Mouse (Mus musculus) hindbrain, embryonic 15.5 days (tissue): ENCODE measurements around the gene Fstl4. TPM values are rescaled to one million over a fixed set of nuclear protein-coding genes. Genes with fewer than 3 reads are reported as not detected.
"Not testable (repeated sequence)": the region's sequence is repeated elsewhere in the genome, so short reads cannot be mapped to it uniquely, and the experiment has no call there.

Experiments used
- ATAC-seq: fragments of 200-750 bp; cut with Nextera tagmentation; 2 replicates; pipeline ENCODE4 v1.8.0; 2017; ENCODE audit warnings: low read depth, moderate number of reproducible peaks, moderate TSS enrichment; ENCODE audit not compliant: low FRiP score
- H3K27ac ChIP-seq: fragments of 300-500 bp; sonication (generic); replicated peaks from 2 replicates; pipeline ENCODE4 v1.5.1; 2015; ENCODE audit warnings: mild to moderate bottlenecking, inconsistent platforms
- H3K27me3 ChIP-seq: fragments of 300-500 bp; sonication (generic); 2 replicates; pipeline ENCODE4 v1.6.1; 2015; ENCODE audit warnings: control low read depth, inconsistent platforms
- H3K36me3 ChIP-seq: fragments of 300-500 bp; sonication (generic); 2 replicates; pipeline ENCODE4 v1.6.1; 2015; ENCODE audit warnings: control low read depth, inconsistent platforms
- H3K4me1 ChIP-seq: fragments of 300-500 bp; sonication (generic); replicated peaks from 2 replicates; pipeline ENCODE4 v1.6.1; 2015; ENCODE audit warnings: control low read depth, inconsistent platforms
- H3K4me2 ChIP-seq: fragments of 300-500 bp; sonication (generic); 2 replicates; pipeline ENCODE4 v1.6.1; 2015; ENCODE audit warnings: moderate library complexity, mild to moderate bottlenecking, inconsistent platforms
- H3K4me3 ChIP-seq: fragments of 300-500 bp; sonication (generic); 2 replicates; pipeline ENCODE4 v1.5.1; 2015; ENCODE audit warnings: mild to moderate bottlenecking, inconsistent platforms
- H3K9ac ChIP-seq: fragments of 300-500 bp; sonication (generic); 2 replicates; pipeline ENCODE4 v1.6.1; 2015; ENCODE audit warnings: inconsistent platforms
- H3K9me3 ChIP-seq: fragments of 300-500 bp; sonication (generic); 2 replicates; pipeline ENCODE4 v1.6.1; 2016; ENCODE audit warnings: control low read depth, inconsistent platforms
- WGBS: fragments of 180-500 bp; shearing (Covaris S2); methylation state at CpG from one replicate; pipeline ENCODE4 v1.1.7; 2015; 5-methylcytosine and 5-hydroxymethylcytosine counted together
- polyA plus RNA-seq: library from polyadenylated mRNA; unstranded; fragments of >200 nt; fragmentation: Nextera tagmentation; extraction: Ambion mirVana; gene quantifications from 2 replicates; pipeline ENCODE4 v1.2.1, GENCODE M21; 2015

Fstl4 gene
- polyA plus RNA-seq, 1 experiment from 2014 or later = 16.5 TPM

DNA sequence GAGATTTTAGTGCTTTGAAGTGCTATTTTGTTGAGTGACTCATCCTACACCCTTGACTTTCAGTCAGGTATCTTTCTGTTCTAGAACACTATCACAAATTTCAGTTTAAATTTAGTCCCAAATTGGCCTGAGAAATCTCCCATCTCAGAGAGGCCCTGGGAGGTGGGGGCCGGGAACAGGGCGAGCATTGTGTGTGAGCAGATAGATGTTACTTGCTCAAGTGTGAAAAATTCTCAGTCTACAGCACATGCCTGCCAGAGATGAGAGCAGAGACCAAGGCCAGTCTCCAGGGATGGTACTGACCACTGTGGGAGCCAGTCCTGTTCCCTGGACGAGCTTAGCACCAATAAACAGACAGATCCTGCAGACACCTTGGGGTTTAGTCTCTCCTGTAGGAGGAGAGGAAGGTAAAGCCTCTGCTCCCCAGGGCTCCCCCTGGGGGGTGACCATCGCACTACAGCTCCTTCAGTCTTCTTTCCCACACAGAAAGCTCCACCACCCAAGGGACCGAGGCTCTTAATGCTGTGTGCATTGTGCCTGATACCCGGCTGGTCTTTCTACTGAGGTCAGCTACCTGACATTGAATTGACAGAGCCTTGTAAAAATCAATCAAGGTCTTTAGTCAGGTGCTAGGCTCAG is 393.3 kb downstream of the Fstl4 start:
- no peak overlapping the region for H3K27ac ChIP-seq
- no peaks in the 10 kb centered on the region for H3K9me3 ChIP-seq
- 65% methylated on average over 6 of the region's 6 CpGs for WGBS
- H3K9ac ChIP-seq = no peak overlapping the region
- no peak overlapping the region for H3K4me3 ChIP-seq
- H3K27me3 ChIP-seq = no peaks in the 10 kb centered on the region
- H3K36me3 ChIP-seq = no peaks in the 10 kb centered on the region
- H3K4me2 ChIP-seq = no peak overlapping the region
- ATAC-seq = no peak
- H3K4me1 ChIP-seq = no peaks in the 10 kb centered on the region

DNA sequence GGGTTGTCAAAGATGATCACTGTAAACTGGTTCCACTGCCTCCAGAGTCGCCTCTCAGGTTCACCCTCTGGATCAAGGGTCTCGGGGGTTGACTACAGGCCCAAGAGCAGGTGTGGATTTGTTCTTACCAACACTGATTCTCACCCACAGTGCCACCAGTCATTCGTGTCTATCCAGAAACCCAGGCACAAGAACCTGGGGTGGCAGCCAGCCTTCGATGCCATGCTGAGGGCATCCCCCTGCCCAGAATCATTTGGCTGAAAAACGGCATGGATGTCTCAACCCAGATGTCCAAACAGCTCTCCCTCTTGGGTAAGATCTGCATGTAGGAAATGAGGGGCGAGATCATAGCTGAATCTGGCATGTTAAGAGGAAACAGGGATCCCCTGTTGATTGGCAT is 398.0 kb downstream of the Fstl4 start:
- Histone ChIP-seq H3K9me3 (no peaks in the 10 kb centered on the region), H3K9ac (no peak overlapping the region), H3K27me3 (no peaks in the 10 kb centered on the region), H3K4me3 (no peak overlapping the region), H3K36me3 (no peaks in the 10 kb centered on the region), H3K4me2 (no peak overlapping the region), H3K4me1 (no peaks in the 10 kb centered on the region), H3K27ac (no peak overlapping the region)
- no peak for ATAC-seq
- 85% methylated on average over 6 of the region's 6 CpGs for WGBS

DNA sequence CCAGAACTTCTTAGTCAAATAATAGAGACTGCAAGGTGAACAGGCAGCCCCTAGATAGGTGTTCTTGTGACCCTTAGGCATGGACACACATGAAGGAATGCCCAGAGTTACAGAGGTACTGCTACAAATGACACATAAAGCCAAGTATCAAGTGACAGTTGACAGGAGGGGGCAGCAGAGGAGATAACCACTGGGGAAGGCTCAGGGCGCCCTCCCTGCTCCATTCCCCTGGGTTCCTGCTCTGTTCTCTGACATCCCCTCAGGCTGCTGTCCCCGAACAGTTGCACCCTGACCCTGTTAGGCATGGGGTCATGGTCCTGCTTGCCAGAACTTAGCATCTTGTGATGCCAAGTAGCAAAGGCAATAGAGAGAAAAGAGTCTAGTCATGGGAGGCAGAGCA is 402.0 kb downstream of the Fstl4 start:
- no peaks in the 10 kb centered on the region for H3K4me1 ChIP-seq

DNA sequence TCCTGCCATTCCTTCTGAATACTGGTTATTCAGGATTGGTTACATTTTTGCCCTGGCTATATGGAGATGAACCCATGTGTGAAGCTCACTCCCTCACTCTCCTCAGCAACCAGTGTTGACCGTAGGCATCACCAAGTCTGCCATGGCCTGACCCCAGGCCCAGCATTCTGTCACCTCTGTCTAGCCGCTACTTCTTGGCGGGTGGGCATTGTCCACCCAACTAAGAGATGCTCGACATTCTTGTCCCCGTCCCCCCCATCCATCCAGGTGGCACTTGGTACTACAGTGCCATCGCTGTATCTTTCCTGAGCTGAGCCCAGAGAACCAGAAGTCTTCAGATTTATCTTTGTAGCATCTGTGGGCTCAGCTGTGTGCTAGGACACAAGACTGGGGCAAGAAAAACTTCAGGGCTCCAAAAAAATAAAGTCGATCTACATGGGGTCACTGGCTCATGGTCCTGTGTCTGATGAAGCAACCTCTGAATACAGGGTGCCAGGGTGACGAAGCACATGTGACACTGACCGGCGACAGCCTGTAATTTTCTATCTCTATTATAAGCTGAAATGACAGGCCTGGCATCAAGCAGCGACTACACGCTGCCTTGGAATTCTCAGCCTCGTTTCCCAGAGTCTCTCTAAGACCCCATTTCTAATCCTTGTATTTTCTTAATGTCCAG is 417.9 kb downstream of the Fstl4 start:
- Histone ChIP-seq H3K36me3 (no peaks in the 10 kb centered on the region), H3K9ac (no peak overlapping the region), H3K9me3 (no peaks in the 10 kb centered on the region), H3K4me2 (no peak overlapping the region), H3K27me3 (no peaks in the 10 kb centered on the region), H3K4me3 (no peak overlapping the region), H3K27ac (no peak overlapping the region), H3K4me1 (peaks cover 8% of the 10 kb centered on the region; the same call in 1 of the 2 replicates)
- ATAC-seq = no peak
- 67% methylated on average over 13 of the region's 13 CpGs for WGBS

More for the DNA sequence above, 402.0 kb downstream of the Fstl4 start:
- no peaks in the 10 kb centered on the region for H3K9me3 ChIP-seq
- H3K27me3 ChIP-seq = no peaks in the 10 kb centered on the region
- ATAC-seq = no peak
- H3K4me2 ChIP-seq = no peak overlapping the region
- H3K4me3 ChIP-seq = no peak overlapping the region
- no peaks in the 10 kb centered on the region for H3K36me3 ChIP-seq
- H3K27ac ChIP-seq = no peak overlapping the region
- WGBS = 52% methylated on average over 2 of the region's 2 CpGs
- H3K9ac ChIP-seq = no peak overlapping the region

DNA sequence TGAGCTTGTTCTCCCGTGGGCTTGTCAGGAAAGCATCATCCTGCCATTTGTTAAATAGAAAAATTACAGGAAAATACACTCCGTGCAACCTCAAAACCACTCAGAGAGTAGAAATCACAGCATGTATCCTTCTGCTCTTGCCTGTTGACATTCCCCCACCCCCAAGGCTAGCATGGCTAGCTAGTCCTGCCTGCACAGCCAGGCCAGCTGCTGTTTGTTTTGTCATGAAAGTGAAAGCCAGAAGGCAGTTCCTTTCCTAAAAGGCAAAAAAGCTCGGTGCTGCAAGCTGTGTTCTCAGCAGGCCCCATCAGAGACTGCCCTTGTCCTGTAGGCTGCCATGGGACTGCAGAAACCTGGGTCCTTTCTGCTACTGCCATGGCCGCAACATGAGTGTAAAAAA is 418.4 kb downstream of the Fstl4 start:
- no peak overlapping the region; the same call in 1 of the 2 replicates for H3K27ac ChIP-seq
- no peaks in the 10 kb centered on the region for H3K27me3 ChIP-seq
- peaks cover 8% of the 10 kb centered on the region; the same call in 1 of the 2 replicates for H3K4me1 ChIP-seq
- WGBS = 36% methylated on average over 4 of the region's 4 CpGs
- H3K36me3 ChIP-seq = no peaks in the 10 kb centered on the region
- ATAC-seq = no peak
- H3K4me2 ChIP-seq = no peak overlapping the region
- H3K9me3 ChIP-seq = no peaks in the 10 kb centered on the region
- H3K4me3 ChIP-seq = no peak overlapping the region
- no peak overlapping the region for H3K9ac ChIP-seq

DNA sequence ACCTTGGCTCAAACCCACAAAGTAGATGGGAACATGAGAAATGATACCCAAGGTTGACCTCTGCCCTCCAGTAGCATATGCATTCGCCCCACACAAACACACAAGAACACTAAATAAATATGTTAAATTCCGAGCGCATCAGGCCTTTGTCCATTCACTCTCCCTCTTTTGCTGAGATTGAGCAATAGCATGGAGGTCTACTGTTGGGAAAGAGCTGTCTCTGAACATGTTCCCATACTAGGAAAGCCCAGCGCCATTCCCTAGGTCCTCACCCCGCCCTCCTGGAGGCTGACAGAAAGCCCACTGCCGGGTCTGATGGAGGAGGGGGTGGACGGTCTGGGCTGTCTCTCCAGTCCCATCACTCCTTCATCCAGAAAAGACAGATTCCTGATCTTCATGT is 419.6 kb downstream of the Fstl4 start:
- no peak for ATAC-seq

DNA sequence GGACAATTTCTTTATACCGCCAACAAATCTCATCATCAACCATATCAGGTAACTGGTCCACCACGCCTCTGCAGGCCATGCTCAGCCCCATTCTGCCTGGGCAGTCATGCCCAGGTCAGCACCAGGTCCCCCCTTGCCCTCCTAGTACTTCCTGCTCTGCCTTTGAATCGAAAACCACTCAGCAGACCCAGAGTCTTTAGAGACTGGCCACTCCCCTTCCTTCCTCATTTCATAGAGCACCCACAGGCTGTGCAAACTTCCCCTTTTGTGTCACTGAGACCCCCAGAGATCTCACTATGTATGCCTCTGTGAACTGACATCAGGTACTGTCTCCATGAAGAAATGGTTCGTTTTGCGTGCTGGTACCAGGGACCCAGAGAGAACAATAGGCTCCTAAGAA is 420.3 kb downstream of the Fstl4 start:
- no peak overlapping the region for H3K4me3 ChIP-seq
- no peak overlapping the region for H3K9ac ChIP-seq
- H3K27me3 ChIP-seq = no peaks in the 10 kb centered on the region
- peaks cover 8% of the 10 kb centered on the region; the same call in 1 of the 2 replicates for H3K4me1 ChIP-seq
- H3K9me3 ChIP-seq = no peaks in the 10 kb centered on the region
- no peak overlapping the region for H3K27ac ChIP-seq
- H3K36me3 ChIP-seq = no peaks in the 10 kb centered on the region
- no peak overlapping the region for H3K4me2 ChIP-seq
- no peak for ATAC-seq
- 72% methylated on average over 5 of the region's 5 CpGs for WGBS

More for the DNA sequence above, 419.6 kb downstream of the Fstl4 start:
- no peak overlapping the region for H3K27ac ChIP-seq
- H3K4me1 ChIP-seq = peaks cover 8% of the 10 kb centered on the region; the same call in 1 of the 2 replicates
- H3K9me3 ChIP-seq = no peaks in the 10 kb centered on the region
- no peaks in the 10 kb centered on the region for H3K27me3 ChIP-seq
- no peak overlapping the region for H3K4me2 ChIP-seq
- WGBS = 90% methylated on average over 7 of the region's 7 CpGs
- H3K36me3 ChIP-seq = no peaks in the 10 kb centered on the region
- no peak overlapping the region for H3K9ac ChIP-seq
- no peak overlapping the region for H3K4me3 ChIP-seq

DNA sequence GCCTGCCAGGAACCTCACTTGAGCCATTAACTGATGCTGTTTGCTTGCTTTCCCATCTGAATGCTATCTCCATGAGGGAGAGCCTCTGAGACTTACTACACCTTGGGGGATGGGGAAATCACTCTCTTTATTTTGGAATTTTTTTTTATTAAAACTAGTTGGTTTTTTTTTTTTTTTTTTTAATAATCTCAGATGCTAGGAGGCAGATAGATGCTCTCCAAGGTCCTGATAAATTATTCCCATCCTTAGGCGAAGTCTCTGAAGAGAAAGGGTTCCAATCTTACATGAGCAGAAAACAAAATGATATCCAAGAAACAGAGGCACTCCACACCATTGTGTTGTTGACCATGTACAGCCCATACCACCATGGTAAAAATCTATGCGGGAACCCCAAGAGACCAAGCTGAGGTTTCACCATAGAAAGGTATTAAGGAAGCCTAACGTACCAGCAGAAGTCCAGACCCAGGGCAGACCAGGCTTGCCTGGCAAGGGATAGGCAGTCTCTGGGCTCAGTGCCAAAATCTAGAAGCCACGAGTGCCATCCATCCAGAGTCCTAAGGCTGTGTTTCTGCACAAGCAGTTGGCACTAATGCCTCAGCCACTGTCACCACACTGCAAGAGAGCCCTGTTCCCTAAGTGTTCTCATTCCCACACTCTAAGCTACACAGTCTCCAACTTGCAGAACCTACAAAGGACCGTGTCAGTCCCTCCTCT is 423.1 kb downstream of the Fstl4 start:
- no peaks in the 10 kb centered on the region for H3K9me3 ChIP-seq
- no peak overlapping the region for H3K4me3 ChIP-seq
- no peak overlapping the region for H3K4me2 ChIP-seq
- peaks cover 4% of the 10 kb centered on the region; the same call in 1 of the 2 replicates for H3K4me1 ChIP-seq
- H3K27ac ChIP-seq = no peak overlapping the region
- no peaks in the 10 kb centered on the region for H3K36me3 ChIP-seq
- 58% methylated on average over 5 of the region's 5 CpGs for WGBS
- H3K9ac ChIP-seq = no peak overlapping the region
- H3K27me3 ChIP-seq = no peaks in the 10 kb centered on the region
- ATAC-seq = no peak

DNA sequence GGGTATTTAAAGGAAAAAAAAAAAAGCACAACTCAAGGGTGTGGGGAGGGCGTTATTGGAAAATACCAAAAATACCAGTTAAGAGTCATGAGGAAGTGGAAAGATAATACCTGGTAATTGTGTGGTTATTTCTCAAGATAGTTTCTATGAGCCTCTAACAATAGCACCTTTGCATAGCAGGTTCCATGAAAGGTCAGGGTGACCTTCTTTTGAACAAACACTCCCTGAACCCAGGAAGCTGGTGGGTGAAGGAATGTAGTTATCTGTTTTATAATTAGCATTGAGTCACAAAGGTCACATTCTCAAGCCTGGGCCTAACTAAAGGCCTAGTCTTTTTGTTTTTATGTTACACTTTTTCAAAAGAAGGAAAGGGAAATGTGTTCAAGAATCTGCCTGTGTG is 432.1 kb downstream of the Fstl4 start:
- not testable (repeated sequence) for H3K4me2 ChIP-seq, H3K9ac ChIP-seq, ATAC-seq, H3K4me1 ChIP-seq, H3K36me3 ChIP-seq, H3K27me3 ChIP-seq, H3K4me3 ChIP-seq, H3K27ac ChIP-seq, H3K9me3 ChIP-seq
- WGBS = 97% methylated on average over 1 of the region's 1 CpGs

DNA sequence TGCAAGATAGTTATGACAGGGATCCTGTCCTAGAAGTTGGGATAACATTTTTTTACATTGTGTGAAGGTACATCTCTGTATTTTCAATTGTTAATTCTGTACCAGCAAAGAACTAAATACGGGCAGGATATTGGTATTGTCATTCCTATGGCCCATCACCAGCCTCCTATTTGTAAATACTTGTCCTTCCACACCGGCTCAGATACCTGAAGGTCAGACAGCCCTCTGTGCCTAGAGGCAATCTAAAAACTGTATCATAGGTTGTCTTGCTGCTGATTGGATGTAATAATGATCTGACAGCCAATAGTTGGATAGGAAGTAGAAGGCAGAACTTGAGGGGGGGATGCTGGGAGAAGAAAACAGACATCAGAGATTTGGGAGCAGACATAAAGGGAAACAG is 432.7 kb downstream of the Fstl4 start:
- no peak overlapping the region for H3K4me3 ChIP-seq
- H3K9ac ChIP-seq = no peak overlapping the region
- no peak for ATAC-seq
- no peaks in the 10 kb centered on the region for H3K4me1 ChIP-seq
- no peaks in the 10 kb centered on the region for H3K36me3 ChIP-seq
- no peaks in the 10 kb centered on the region for H3K9me3 ChIP-seq
- no peak overlapping the region for H3K27ac ChIP-seq
- no peak overlapping the region for H3K4me2 ChIP-seq
- WGBS = 91% methylated on average over 2 of the region's 2 CpGs
- no peaks in the 10 kb centered on the region for H3K27me3 ChIP-seq

DNA sequence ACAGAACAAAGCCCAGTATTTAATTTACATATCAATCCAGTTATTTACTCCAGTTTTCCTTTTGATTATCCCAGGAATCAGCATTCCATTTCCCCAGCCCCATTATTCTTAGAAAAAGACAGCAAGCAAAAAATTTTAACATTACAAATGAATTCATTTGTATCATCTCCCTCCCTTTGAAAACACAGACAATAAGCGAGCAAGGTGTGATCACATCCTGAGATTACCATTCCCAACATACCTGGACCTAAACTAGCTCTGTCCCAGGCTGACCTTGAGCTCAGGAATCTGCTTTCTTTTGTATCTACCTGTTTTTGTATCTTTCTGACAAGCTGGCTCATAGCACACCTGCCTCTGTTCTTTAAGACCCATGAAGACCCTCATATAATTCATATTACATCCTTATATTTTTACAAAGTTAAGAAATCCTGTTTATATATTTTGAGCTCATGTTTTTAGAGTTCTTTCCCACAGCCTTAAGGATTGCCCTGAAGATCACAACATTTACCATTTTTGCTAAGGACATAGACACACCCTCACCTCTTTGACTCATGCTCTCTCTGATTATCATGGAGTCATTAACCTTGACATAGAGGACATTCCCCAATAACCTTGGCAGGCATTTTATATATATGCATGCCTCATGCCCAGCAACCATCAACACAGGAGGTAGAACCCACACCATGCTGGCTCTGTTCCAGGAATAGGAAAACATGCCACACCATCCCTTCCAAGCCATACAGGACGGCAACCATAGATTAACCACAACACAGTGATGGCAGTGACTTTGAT is 438.2 kb downstream of the Fstl4 start:
- Histone ChIP-seq H3K4me3 (no peak overlapping the region), H3K9me3 (no peaks in the 10 kb centered on the region), H3K27ac (no peak overlapping the region), H3K27me3 (no peaks in the 10 kb centered on the region), H3K4me2 (no peak overlapping the region), H3K36me3 (no peaks in the 10 kb centered on the region), H3K9ac (no peak overlapping the region), H3K4me1 (no peaks in the 10 kb centered on the region)
- 81% methylated on average over 2 of the region's 2 CpGs for WGBS
- no peak for ATAC-seq

DNA sequence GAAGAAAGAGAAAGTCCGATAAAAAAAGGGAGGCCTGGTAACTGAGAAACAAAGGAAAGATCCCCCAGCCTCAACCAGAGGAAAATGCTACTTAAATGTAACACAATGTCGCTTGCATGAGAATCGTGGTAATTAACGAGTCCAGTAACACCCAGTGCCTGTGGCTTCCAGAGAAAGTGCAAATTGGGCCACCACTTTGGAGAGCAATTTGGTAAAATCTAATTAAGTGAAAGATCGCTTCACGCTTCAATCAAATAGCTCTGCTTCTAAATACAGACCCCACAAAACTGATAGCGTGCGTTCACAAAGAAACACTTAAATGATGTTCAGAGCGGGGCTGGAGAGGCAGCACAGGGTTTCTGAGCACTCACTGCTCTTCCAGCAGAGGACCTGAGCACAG is 446.4 kb downstream of the Fstl4 start:
- no peak overlapping the region for H3K4me2 ChIP-seq
- no peaks in the 10 kb centered on the region for H3K27me3 ChIP-seq
- H3K9me3 ChIP-seq = no peaks in the 10 kb centered on the region
- WGBS = 77% methylated on average over 9 of the region's 9 CpGs
- H3K4me3 ChIP-seq = no peak overlapping the region
- ATAC-seq = no peak
- H3K9ac ChIP-seq = no peak overlapping the region
- H3K4me1 ChIP-seq = no peaks in the 10 kb centered on the region
- no peaks in the 10 kb centered on the region for H3K36me3 ChIP-seq
- H3K27ac ChIP-seq = no peak overlapping the region
